Mouse (Mus musculus) limb, embryonic 12.5 days (tissue): Measurements from ENCODE around the gene Chst3. TPM values are rescaled to one million over a fixed set of nuclear protein-coding genes. Genes with fewer than 3 reads are reported as not detected.
"Not testable (repeated sequence)": the region's sequence is repeated elsewhere in the genome, so short reads cannot be mapped to it uniquely, and the experiment has no call there.

Experiments
- ATAC-seq: fragments of 200-750 bp; cut with Nextera tagmentation; 2 replicates; pipeline ENCODE4 v1.8.0; 2017; ENCODE audit warnings: low read depth, moderate TSS enrichment; ENCODE audit not compliant: insufficient number of reproducible peaks, insufficient read depth, low FRiP score, low TSS enrichment
- H3K27ac ChIP-seq: fragments of 300-500 bp; sonication (generic); 2 replicates; pipeline ENCODE4 v1.5.1; 2016; ENCODE audit warnings: mild to moderate bottlenecking, moderate library complexity
- H3K27me3 ChIP-seq: fragments of 300-500 bp; sonication (generic); 2 replicates; pipeline ENCODE4 v1.6.1; 2016; ENCODE audit warnings: mild to moderate bottlenecking, moderate library complexity
- H3K36me3 ChIP-seq: fragments of 300-500 bp; sonication (generic); 2 replicates; pipeline ENCODE4 v1.6.1; 2016; ENCODE audit warnings: mild to moderate bottlenecking, moderate library complexity
- H3K4me1 ChIP-seq: fragments of 300-500 bp; sonication (generic); replicated peaks from 2 replicates; pipeline ENCODE4 v1.6.1; 2016
- H3K4me2 ChIP-seq: fragments of 300-500 bp; sonication (generic); 2 replicates; pipeline ENCODE4 v1.6.1; 2016; ENCODE audit warnings: mild to moderate bottlenecking, moderate library complexity
- H3K4me3 ChIP-seq: fragments of 300-500 bp; sonication (generic); replicated peaks from 2 replicates; pipeline ENCODE4 v1.5.1; 2016; ENCODE audit warnings: mild to moderate bottlenecking
- H3K9ac ChIP-seq: fragments of 300-500 bp; sonication (generic); replicated peaks from 2 replicates; pipeline ENCODE4 v1.6.1; 2016; ENCODE audit warnings: mild to moderate bottlenecking, moderate library complexity
- H3K9me3 ChIP-seq: fragments of 300-500 bp; sonication (generic); 2 replicates; pipeline ENCODE4 v1.6.1; 2016; ENCODE audit warnings: mild to moderate bottlenecking, moderate library complexity
- WGBS: fragments of 180-500 bp; shearing (Covaris S2); methylation state at CpG from one replicate; pipeline ENCODE4 v1.1.7; 2016; 5-methylcytosine and 5-hydroxymethylcytosine counted together
- polyA plus RNA-seq: library from polyadenylated mRNA; unstranded; fragments of >200 nt; fragmentation: Nextera tagmentation; extraction: Ambion mirVana; gene quantifications from 2 replicates; pipeline ENCODE4 v1.2.1, GENCODE M21; 2016

Chst3 gene
- polyA plus RNA-seq, 1 experiment from 2014 or later = 2.7 TPM

GRCm38 (mm10) chr10:60252187-60252586 is 33.1 kb upstream of the Chst3 start:
- Histone ChIP-seq H3K9ac (no peak overlapping the region), H3K36me3 (no peaks in the 10 kb centered on the region), H3K27ac (no peak overlapping the region), H3K27me3 (no peaks in the 10 kb centered on the region), H3K4me3 (no peak overlapping the region), H3K4me2 (no peak overlapping the region), H3K9me3 (no peaks in the 10 kb centered on the region), H3K4me1 (no peaks in the 10 kb centered on the region)
- WGBS = 73% methylated on average over 4 of the region's 4 CpGs
- ATAC-seq = no peak

DNA sequence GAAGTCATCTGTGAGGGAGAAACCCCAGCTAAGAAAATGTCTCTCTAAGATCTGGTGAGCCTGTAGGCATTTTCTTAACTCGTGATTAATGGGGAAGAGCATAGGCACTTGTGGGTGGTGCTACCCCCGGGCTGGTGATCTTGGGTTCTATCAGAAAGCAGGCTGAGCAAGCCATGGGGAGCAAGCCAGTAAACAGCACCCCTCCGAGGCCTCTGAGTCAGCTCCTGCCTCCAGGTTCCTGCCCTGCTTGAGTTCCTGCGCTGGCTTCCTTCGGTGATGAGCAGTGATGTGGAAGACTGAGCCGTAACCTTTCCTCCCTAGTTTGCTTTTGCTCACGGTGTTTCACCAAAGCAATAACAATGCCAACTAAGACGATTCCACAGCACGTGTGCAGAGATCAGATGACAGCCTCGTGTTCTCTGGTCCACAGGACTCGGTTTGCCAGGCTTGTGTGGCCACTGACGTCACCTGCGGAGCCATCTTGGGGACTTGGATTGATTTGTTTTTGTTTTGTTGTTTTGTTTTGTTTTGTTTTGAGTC is 31.4 kb upstream of the Chst3 start:
- H3K27me3 ChIP-seq = no peaks in the 10 kb centered on the region
- no peak for ATAC-seq

GRCm38 (mm10) chr10:60248345-60248744 is 29.3 kb upstream of the Chst3 start:
- H3K4me3 ChIP-seq, H3K9me3 ChIP-seq, H3K27ac ChIP-seq, H3K4me1 ChIP-seq, ATAC-seq, H3K9ac ChIP-seq, H3K4me2 ChIP-seq, H3K36me3 ChIP-seq, H3K27me3 ChIP-seq: not testable (repeated sequence)
- 84% methylated on average over 3 of the region's 3 CpGs for WGBS

More for the DNA sequence above, 31.4 kb upstream of the Chst3 start:
- Histone ChIP-seq H3K27ac (no peak overlapping the region), H3K36me3 (no peaks in the 10 kb centered on the region), H3K9ac (no peak overlapping the region), H3K4me2 (no peak overlapping the region), H3K4me3 (no peak overlapping the region), H3K4me1 (no peaks in the 10 kb centered on the region), H3K9me3 (no peaks in the 10 kb centered on the region)
- WGBS = 86% methylated on average over 13 of the region's 13 CpGs

GRCm38 (mm10) chr10:60246519-60246918 is 27.5 kb upstream of the Chst3 start:
- peak; percentile 49; the same call in 1 of the 2 replicates for ATAC-seq
- Histone ChIP-seq H3K36me3 (no peaks in the 10 kb centered on the region), H3K9ac (no peak overlapping the region), H3K27ac (no peak overlapping the region), H3K4me1 (no peaks in the 10 kb centered on the region), H3K9me3 (no peaks in the 10 kb centered on the region), H3K4me2 (no peak overlapping the region), H3K27me3 (no peaks in the 10 kb centered on the region), H3K4me3 (no peak overlapping the region)
- WGBS = 35% methylated on average over 5 of the region's 5 CpGs

- Histone ChIP-seq H3K9ac (no peak overlapping the region), H3K27ac (no peak overlapping the region), H3K27me3 (no peaks in the 10 kb centered on the region), H3K4me1 (no peaks in the 10 kb centered on the region), H3K36me3 (no peaks in the 10 kb centered on the region), H3K4me2 (no peak overlapping the region), H3K4me3 (no peak overlapping the region), H3K9me3 (no peaks in the 10 kb centered on the region)
- WGBS = 83% methylated on average over 7 of the region's 7 CpGs
- no peak for ATAC-seq
Measured at GRCm38 (mm10) chr10:60245635-60246034, 26.6 kb upstream of the Chst3 start.

GRCm38 (mm10) chr10:60245041-60245440 is 26.0 kb upstream of the Chst3 start:
- Histone ChIP-seq H3K27me3 (no peaks in the 10 kb centered on the region), H3K9me3 (no peaks in the 10 kb centered on the region; the same call in 1 of the 2 replicates), H3K36me3 (no peaks in the 10 kb centered on the region), H3K4me2 (no peak overlapping the region), H3K4me1 (no peaks in the 10 kb centered on the region), H3K9ac (no peak overlapping the region), H3K27ac (no peak overlapping the region), H3K4me3 (no peak overlapping the region)
- peak; percentile 80 for ATAC-seq
- WGBS = 2% methylated on average over 8 of the region's 8 CpGs

DNA sequence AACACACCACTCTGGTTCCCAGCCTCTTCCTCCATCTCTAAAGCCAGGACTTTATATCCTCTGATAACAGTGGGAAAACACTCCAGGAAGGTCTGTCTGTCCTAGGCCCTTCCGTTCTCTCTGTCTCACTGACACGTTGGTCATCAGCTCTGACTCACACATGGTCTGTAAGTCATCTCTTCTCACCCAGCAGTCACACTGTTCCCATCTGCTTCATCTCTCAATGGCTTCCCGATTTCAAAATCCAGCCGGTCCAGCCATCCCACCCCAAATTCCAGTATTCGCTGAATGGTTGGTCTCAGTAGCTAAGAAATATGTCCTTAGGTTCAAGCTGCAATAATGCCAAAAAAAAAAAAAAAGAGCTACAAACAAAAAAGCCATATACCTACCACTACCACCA is 24.9 kb upstream of the Chst3 start:
- Histone ChIP-seq H3K4me1 (no peaks in the 10 kb centered on the region), H3K27me3 (no peaks in the 10 kb centered on the region)
- no peak for ATAC-seq

DNA sequence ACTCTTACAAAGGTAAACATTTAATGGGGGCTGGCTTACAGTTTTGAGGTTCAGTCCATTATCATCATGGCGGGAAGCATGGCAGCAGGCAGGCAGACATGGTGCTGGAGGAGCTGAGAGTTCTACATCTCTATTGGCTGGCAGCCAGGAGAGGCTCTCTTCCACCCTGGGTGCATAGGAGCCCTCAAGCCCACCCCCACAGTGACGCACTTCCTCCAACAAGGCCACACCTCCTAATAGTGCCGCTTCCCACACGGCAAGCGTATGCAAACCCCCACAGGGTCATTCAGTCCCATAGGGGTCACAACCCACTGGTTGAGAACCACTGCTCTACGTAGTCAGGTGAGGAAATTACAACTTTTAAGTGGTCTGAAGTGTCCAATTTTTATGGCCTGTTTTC is 21.4 kb upstream of the Chst3 start:
- no peak overlapping the region for H3K27ac ChIP-seq
- no peaks in the 10 kb centered on the region for H3K4me1 ChIP-seq
- no peak for ATAC-seq
- no peaks in the 10 kb centered on the region for H3K27me3 ChIP-seq
- H3K4me2 ChIP-seq = no peak overlapping the region
- 75% methylated on average over 6 of the region's 6 CpGs for WGBS
- H3K36me3 ChIP-seq = no peaks in the 10 kb centered on the region
- no peaks in the 10 kb centered on the region; the same call in 1 of the 2 replicates for H3K9me3 ChIP-seq
- no peak overlapping the region for H3K9ac ChIP-seq
- H3K4me3 ChIP-seq = no peak overlapping the region

More for the DNA sequence above, 24.9 kb upstream of the Chst3 start:
- no peaks in the 10 kb centered on the region; the same call in 1 of the 2 replicates for H3K9me3 ChIP-seq
- 83% methylated on average over 5 of the region's 5 CpGs for WGBS
- no peak overlapping the region for H3K27ac ChIP-seq
- H3K36me3 ChIP-seq = no peaks in the 10 kb centered on the region
- H3K4me3 ChIP-seq = no peak overlapping the region
- H3K4me2 ChIP-seq = no peak overlapping the region
- H3K9ac ChIP-seq = no peak overlapping the region

DNA sequence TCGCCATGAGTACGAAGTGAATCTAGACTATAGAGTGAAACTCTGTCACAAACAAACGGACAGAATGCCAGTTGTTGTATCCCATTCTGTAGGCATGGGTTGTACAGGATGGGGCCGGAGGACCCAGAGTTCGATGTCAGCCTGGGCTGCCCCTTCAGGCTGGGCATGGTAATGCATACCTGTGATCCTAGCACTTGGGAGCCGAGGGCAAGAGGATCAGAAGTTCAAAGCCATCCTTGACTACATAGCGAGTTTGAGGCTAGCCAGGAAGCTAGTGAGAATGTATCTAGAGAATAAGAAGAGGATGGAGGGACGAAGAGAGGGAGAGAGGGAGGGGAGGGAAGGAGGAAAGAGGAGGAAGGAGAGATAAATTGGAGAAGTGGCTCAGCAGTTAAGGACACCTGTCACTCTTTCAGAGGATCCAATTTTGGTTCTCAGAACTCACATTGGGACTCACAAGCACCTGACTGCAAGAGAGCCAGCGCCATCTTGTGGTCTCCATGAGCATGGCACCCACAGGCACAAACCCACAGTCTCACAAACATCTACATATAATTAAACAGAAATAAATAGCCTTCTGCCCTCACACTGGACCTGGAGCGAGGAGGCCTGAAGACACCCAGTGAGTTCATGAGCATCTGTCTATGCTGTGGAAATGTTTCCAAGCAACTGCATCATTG is 18.6 kb upstream of the Chst3 start:
- H3K27me3 ChIP-seq = no peaks in the 10 kb centered on the region
- no peak for ATAC-seq
- no peaks in the 10 kb centered on the region for H3K4me1 ChIP-seq
- H3K4me2 ChIP-seq = no peak overlapping the region
- H3K9me3 ChIP-seq = no peaks in the 10 kb centered on the region; the same call in 1 of the 2 replicates
- WGBS = 63% methylated on average over 10 of the region's 10 CpGs
- no peak overlapping the region for H3K9ac ChIP-seq
- H3K4me3 ChIP-seq = no peak overlapping the region
- H3K27ac ChIP-seq = no peak overlapping the region
- H3K36me3 ChIP-seq = no peaks in the 10 kb centered on the region

DNA sequence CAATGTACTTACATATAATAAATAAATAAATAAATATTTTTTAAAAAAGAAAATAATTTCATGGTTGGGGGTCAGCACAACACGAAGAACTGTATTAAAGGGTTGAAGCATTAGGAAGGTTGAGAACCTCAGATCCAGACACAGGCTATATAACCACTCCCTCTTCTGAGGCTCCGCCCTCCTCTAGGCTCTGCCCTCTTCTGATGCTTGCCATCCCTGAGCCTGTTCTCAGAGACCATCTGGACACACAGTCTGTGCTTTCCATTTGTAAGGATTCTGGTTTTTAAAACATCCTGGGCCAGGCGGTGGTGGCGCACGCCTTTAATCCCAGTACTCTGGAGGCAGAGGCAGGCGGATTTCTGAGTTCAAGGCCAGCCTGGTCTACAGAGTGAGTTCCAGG is 16.8 kb upstream of the Chst3 start:
- WGBS = 91% methylated on average over 6 of the region's 6 CpGs
- not testable (repeated sequence) for H3K27me3 ChIP-seq, H3K36me3 ChIP-seq, H3K27ac ChIP-seq, H3K4me1 ChIP-seq, H3K9me3 ChIP-seq, ATAC-seq, H3K4me3 ChIP-seq, H3K9ac ChIP-seq, H3K4me2 ChIP-seq

DNA sequence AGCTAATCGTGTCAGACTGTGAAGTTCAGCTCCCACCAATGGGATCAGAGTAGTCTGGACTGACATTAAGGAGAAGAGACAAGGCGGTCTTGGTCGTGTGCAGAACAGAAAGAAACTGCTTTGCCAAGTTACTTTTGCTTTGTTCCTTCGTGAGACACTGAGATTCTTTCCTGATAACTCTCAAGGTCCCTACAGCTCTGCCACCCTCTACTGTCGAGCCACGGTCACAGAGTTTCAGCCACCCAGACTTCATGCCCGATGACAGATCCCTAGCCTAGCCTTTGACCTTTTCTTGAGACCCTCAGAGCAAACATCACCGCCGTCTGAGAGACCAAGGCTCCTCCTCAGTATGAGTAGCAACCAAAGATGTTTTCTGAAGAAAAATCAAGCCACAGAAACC is 14.9 kb upstream of the Chst3 start:
- Histone ChIP-seq H3K4me1 (no peaks in the 10 kb centered on the region), H3K36me3 (no peaks in the 10 kb centered on the region), H3K4me2 (no peak overlapping the region), H3K9me3 (no peaks in the 10 kb centered on the region), H3K27me3 (no peaks in the 10 kb centered on the region), H3K9ac (no peak overlapping the region), H3K4me3 (no peak overlapping the region), H3K27ac (no peak overlapping the region)
- ATAC-seq = no peak
- WGBS = 80% methylated on average over 9 of the region's 9 CpGs
